12 mouse cellular contexts compared by ENCODE assay signal in genomic region chr1:159388565-159389024, GRCm38 (mm10).
DNase-seq lines count a peak whose midpoint lies in the region; ATAC-seq and TF ChIP-seq lines count a peak whose summit lies in the region.
"Had no signal": no experiment of that assay in that cellular context is flagged by ENCODE, and none has a peak within 500 bp of the region (broad histone marks: within the 10 kb centered on the region; RNA-seq: fewer than 3 reads in every experiment).

No protein-coding gene starts in this region.

- H3K27me3 ChIP-seq in kidney, embryonic 15.5 days = no peaks in the 10 kb centered on the region
- no peaks in the 10 kb centered on the region for H3K27me3 ChIP-seq in neural tube, embryonic 11.5 days (ENCODE audit: control insufficient read depth, insufficient read depth, low read length)
- H3K27me3 ChIP-seq in neural tube, embryonic 13.5 days = no peaks in the 10 kb centered on the region
- H3K27me3 ChIP-seq: embryonic facial prominence, embryonic 13.5 days had no signal

- no peak overlapping the region for H3K4me3 ChIP-seq in kidney, embryonic 15.5 days (replicated peaks)
- H3K4me3 ChIP-seq in neural tube, embryonic 11.5 days (ENCODE audit: low read depth, low read length) = no peak overlapping the region
- H3K4me3 ChIP-seq in layer of hippocampus, adult 2 months = no peak overlapping the region
- no peak overlapping the region for H3K4me3 ChIP-seq in neural tube, embryonic 13.5 days
- H3K4me3 ChIP-seq: embryonic facial prominence, embryonic 13.5 days had no signal

- peak; percentile 74 for ATAC-seq in kidney, embryonic 15.5 days (replicated peaks; ENCODE audit: low FRiP score)
- peak; percentile 67 for ATAC-seq in neural tube, embryonic 11.5 days (ENCODE audit: insufficient read depth, low FRiP score, low TSS enrichment)
- ATAC-seq in neural tube, embryonic 13.5 days (ENCODE audit: low read depth) = peak; percentile 81
- ATAC-seq: activated CD4-positive, CD25-positive, alpha-beta regulatory T cell, adult 4 months; lung, postnatal 0 days had no signal

- H3K4me1 ChIP-seq in kidney, embryonic 15.5 days = peaks cover 22% of the 10 kb centered on the region
- H3K4me1 ChIP-seq in neural tube, embryonic 11.5 days (ENCODE audit: control insufficient read depth, insufficient read depth, low read length) = peaks cover 6% of the 10 kb centered on the region; the same call in 1 of the 2 replicates
- H3K4me1 ChIP-seq in neural tube, embryonic 13.5 days (replicated peaks) = peaks cover 20% of the 10 kb centered on the region

- H3K27ac ChIP-seq in kidney, embryonic 15.5 days = no peak overlapping the region
- H3K27ac ChIP-seq in neural tube, embryonic 11.5 days (ENCODE audit: low read depth, low read length) = no peak overlapping the region
- H3K27ac ChIP-seq in layer of hippocampus, adult 2 months = peak overlapping the region; percentile 12; the same call in 1 of the 2 replicates
- H3K27ac ChIP-seq in neural tube, embryonic 13.5 days (replicated peaks) = no peak overlapping the region; the same call in 1 of the 2 replicates
- H3K27ac ChIP-seq: embryonic facial prominence, embryonic 13.5 days had no signal

- DNase-seq in kidney, adult 11 months = no peak
- peak; percentile 37 for DNase-seq in neural tube, embryonic 11.5 days (ENCODE audit: low spot score)
- DNase-seq in neural tube, embryonic 10.5 days (ENCODE audit: extremely low spot score, low spot score) = no peak
- DNase-seq in layer of hippocampus, adult 2 months (ENCODE audit: low spot score in 2 of 2) = peak in 1 of 2 experiments; percentile 21
- no peak for DNase-seq in Muller cell, postnatal 12 days (ENCODE audit: inconsistent ontology term)
- DNase-seq: gastrocnemius, postnatal 36 days; heart, postnatal 14 days had no signal

- no peaks in the 10 kb centered on the region for H3K36me3 ChIP-seq in kidney, embryonic 15.5 days
- H3K36me3 ChIP-seq in neural tube, embryonic 11.5 days (ENCODE audit: control insufficient read depth, insufficient read depth, low read length) = no peaks in the 10 kb centered on the region
- H3K36me3 ChIP-seq in neural tube, embryonic 13.5 days = no peaks in the 10 kb centered on the region
- H3K36me3 ChIP-seq: embryonic facial prominence, embryonic 13.5 days had no signal

- H3K9ac ChIP-seq in kidney, embryonic 15.5 days = no peak overlapping the region
- no peak overlapping the region for H3K9ac ChIP-seq in neural tube, embryonic 11.5 days (ENCODE audit: low read length)
- H3K9ac ChIP-seq in neural tube, embryonic 13.5 days = peak overlapping the region; percentile 45; the same call in 1 of the 2 replicates
- H3K9ac ChIP-seq: embryonic facial prominence, embryonic 13.5 days had no signal

- no peaks in the 10 kb centered on the region for H3K9me3 ChIP-seq in kidney, embryonic 15.5 days (replicated peaks)
- no peaks in the 10 kb centered on the region for H3K9me3 ChIP-seq in neural tube, embryonic 11.5 days (ENCODE audit: control insufficient read depth, low read length)
- no peaks in the 10 kb centered on the region for H3K9me3 ChIP-seq in neural tube, embryonic 13.5 days
- H3K9me3 ChIP-seq: embryonic facial prominence, embryonic 13.5 days had no signal

- no peak overlapping the region for H3K4me2 ChIP-seq in kidney, embryonic 15.5 days
- no peak overlapping the region for H3K4me2 ChIP-seq in neural tube, embryonic 11.5 days (ENCODE audit: low read depth)
- H3K4me2 ChIP-seq in neural tube, embryonic 13.5 days = no peak overlapping the region
- H3K4me2 ChIP-seq: embryonic facial prominence, embryonic 13.5 days had no signal

- WGBS in kidney, embryonic 15.5 days = 30% methylated on average over 13 of the region's 13 CpGs
- WGBS in neural tube, embryonic 11.5 days = 67% methylated on average over 13 of the region's 13 CpGs
- 42% methylated on average over 13 of the region's 13 CpGs for WGBS in neural tube, embryonic 13.5 days

- peak; percentile 13; the same call in 1 of the 2 replicates for TF ChIP-seq CTCF in layer of hippocampus, adult 2 months (conservative IDR thresholded peaks at IDR 0.05)
